Mouse (Mus musculus) lung, postnatal 0 days (tissue): ENCODE results near the gene Pcgf6. TPM values are rescaled to one million over a fixed set of nuclear protein-coding genes. Genes with fewer than 3 reads are reported as not detected.

Experiments used
- ATAC-seq: fragments of 200-750 bp; cut with Nextera tagmentation; 2 replicates; pipeline ENCODE4 v1.8.0; 2017; ENCODE audit warnings: moderate library complexity
- DNase-seq: peaks from one replicate; pipeline ENCODE4 v3.0.0-alpha.2; 2016; ENCODE audit warnings: low spot score
- H3K27ac ChIP-seq: fragments of 300-500 bp; sonication (generic); 2 replicates; pipeline ENCODE4 v1.5.1; 2014; ENCODE audit warnings: antibody characterized with exemption, mild to moderate bottlenecking, low read length, mixed read lengths
- H3K27me3 ChIP-seq: fragments of 300-500 bp; sonication (generic); replicated peaks from 2 replicates; pipeline ENCODE4 v1.6.1; 2014; ENCODE audit warnings: low read length, mixed read lengths; ENCODE audit not compliant: insufficient read depth
- H3K36me3 ChIP-seq: fragments of 300-500 bp; sonication (generic); 2 replicates; pipeline ENCODE4 v1.6.1; 2014; ENCODE audit warnings: low read length, mixed read lengths; ENCODE audit not compliant: insufficient read depth
- H3K4me1 ChIP-seq: fragments of 300-500 bp; sonication (generic); 2 replicates; pipeline ENCODE4 v1.6.1; 2014; ENCODE audit warnings: antibody characterized with exemption, low read depth, low read length, mixed read lengths; ENCODE audit not compliant: insufficient read depth
- H3K4me2 ChIP-seq: fragments of 300-500 bp; sonication (generic); replicated peaks from 2 replicates; pipeline ENCODE4 v1.6.1; 2014; ENCODE audit warnings: low read depth, mild to moderate bottlenecking, low read length, moderate library complexity, mixed read lengths
- H3K4me3 ChIP-seq: fragments of 300-500 bp; sonication (generic); 2 replicates; pipeline ENCODE4 v1.5.1; 2014; ENCODE audit warnings: low read depth, low read length
- H3K9ac ChIP-seq: fragments of 300-500 bp; sonication (generic); replicated peaks from 2 replicates; pipeline ENCODE4 v1.6.1; 2014; ENCODE audit warnings: low read depth, mild to moderate bottlenecking
- H3K9me3 ChIP-seq: fragments of 300-500 bp; sonication (generic); 2 replicates; pipeline ENCODE4 v1.6.1; 2016; ENCODE audit warnings: low read length, mixed read lengths
- CTCF ChIP-seq: IDR thresholded peaks from 2 replicates; pipeline ENCODE4 v1.5.1; 2016; ENCODE audit warnings: antibody characterized with exemption, mild to moderate bottlenecking
- EP300 ChIP-seq: IDR thresholded peaks from 2 replicates; pipeline ENCODE4 v1.6.1; 2016; ENCODE audit warnings: antibody characterized with exemption, mild to moderate bottlenecking, control low read depth
- WGBS: fragments of 180-500 bp; shearing (Covaris S2); extraction: QIAGEN DNeasy Blood & Tissue Kit; methylation state at CpG from one replicate; pipeline ENCODE4 v1.1.7; 2014; 5-methylcytosine and 5-hydroxymethylcytosine counted together
- polyA plus RNA-seq: library from polyadenylated mRNA; unstranded; fragments of >200 nt; fragmentation: Nextera tagmentation; extraction: Ambion mirVana; gene quantifications from 2 replicates; pipeline ENCODE4 v1.2.1, GENCODE M21; 2015

The Pcgf6 gene
- polyA plus RNA-seq, 1 experiment from 2014 or later: 6.8 TPM

DNA sequence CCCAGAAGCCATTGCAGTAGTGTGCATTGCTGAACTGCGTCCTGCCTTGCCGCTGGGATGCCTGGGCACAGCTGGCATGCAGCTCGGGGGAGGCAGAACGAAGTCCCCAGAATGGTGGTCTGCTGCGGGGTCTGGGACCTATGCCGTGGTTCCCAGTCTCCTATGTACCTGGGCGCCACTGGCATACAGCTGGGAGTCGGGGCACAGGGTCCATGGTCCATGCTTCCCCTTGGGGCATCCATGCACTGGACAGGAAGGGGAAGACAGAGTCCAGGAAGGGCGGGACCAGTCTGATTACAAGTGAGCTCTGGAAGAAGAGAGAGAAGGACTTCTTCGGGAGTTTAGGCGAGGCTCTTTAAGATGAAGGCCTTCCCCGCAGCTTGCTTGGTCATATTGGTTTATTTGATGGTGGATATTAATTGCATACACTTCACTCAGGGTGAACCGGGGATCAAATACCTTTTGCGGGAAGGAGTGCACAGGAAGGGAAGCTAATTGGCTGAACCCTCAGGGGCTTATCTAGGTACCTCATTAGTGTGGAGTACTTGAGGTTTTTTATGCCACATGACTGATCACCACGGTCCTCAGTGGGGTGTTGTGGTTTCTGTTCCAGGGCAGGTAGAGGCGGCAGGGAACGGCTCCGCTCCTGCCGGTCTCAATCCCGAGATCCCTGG lies 61.1 kb downstream of the Pcgf6 start:
- Histone ChIP-seq H3K9ac (no peak overlapping the region), H3K27me3 (no peaks in the 10 kb centered on the region), H3K27ac (0 out of 2 replicates have a peak overlapping the region, but pooled peaks have one; percentile 54), H3K4me1 (peaks cover 4% of the 10 kb centered on the region; the same call in 1 of the 2 replicates), H3K36me3 (no peaks in the 10 kb centered on the region), H3K9me3 (no peaks in the 10 kb centered on the region), H3K4me2 (no peak overlapping the region), H3K4me3 (no peak overlapping the region)
- 57% methylated on average over 20 of the region's 20 CpGs for WGBS
- ATAC-seq (no peak), DNase-seq (no peak)
- no peak for TF ChIP-seq EP300
- TF ChIP-seq CTCF: no peak

DNA sequence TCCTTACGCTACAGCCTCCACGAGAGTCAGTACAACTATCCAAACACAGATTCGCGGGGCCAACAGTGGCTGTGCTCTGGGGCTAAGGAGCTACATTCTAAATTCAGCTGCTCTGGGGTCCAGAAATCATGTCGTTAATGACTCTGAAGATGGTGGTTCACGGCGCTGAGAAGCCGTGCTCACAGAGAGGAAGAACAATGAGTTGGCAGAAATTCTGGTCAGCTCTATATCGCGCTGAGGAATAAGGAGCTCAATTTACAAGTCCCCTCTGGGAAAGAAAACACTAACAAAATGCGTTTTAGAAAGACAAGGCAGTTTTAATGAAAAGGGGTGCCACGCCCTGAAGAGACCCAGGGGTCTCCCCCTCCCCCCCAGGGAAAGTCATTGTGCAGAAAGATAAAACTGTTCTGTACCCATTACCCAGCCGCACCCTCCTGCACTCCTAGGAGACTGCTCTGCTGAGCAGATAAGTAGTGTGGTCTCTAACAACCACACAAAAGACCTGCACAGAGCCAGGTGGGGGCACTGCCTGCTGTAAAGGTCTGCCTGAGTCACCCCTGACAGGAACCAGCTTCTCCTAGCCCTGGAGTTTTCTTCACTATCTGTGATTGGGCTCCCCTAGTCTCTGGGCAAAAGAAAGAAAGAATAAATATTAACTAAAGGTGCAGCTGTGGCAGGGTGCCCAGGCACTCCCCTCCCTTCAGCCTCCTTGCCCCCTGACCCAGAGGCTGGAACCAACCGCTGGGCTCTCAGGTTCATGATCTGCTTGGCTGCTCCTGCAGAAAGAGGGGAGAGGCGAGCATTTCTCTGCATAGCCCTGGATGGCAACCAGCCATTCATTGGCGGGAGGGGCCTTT lies 62.2 kb downstream of the Pcgf6 start:
- Histone ChIP-seq H3K27ac (peak overlapping the region; percentile 55), H3K9ac (no peak overlapping the region), H3K4me3 (no peak overlapping the region), H3K4me1 (peaks cover 4% of the 10 kb centered on the region; the same call in 1 of the 2 replicates), H3K27me3 (no peaks in the 10 kb centered on the region), H3K9me3 (no peaks in the 10 kb centered on the region), H3K36me3 (no peaks in the 10 kb centered on the region), H3K4me2 (peak overlapping the region; percentile 20; the same call in 1 of the 2 replicates)
- TF ChIP-seq EP300: 0 out of 2 replicates have a peak, but pooled peaks have one; percentile 24
- TF ChIP-seq CTCF: no peak
- WGBS: 46% methylated on average over 16 of the region's 16 CpGs
- DNase-seq (peak; percentile 80), ATAC-seq (peak; percentile 68)

DNA sequence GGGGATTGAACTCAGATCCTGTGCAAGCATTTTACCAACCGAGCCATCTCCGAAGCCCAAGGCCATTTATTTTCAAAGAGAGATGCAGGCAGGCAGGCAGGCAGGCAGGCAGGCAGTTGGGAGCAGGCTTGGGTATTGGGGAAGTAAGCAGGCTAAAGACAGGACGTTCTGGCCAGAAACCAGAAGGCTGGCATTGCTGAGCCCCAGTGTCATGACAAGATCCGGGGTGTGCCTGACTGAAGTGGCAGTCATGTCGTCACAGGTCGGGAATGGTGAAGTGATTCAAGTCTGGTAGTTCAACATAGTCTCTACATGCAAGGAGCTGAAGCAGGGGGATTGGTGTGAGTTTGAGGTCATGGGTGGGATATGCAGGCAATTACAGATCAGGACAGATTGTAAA lies 63.1 kb downstream of the Pcgf6 start:
- Histone ChIP-seq H3K9ac (no peak overlapping the region), H3K36me3 (no peaks in the 10 kb centered on the region), H3K27ac (peak overlapping the region; percentile 55; the same call in 1 of the 2 replicates), H3K27me3 (no peaks in the 10 kb centered on the region), H3K4me1 (peaks cover 4% of the 10 kb centered on the region; the same call in 1 of the 2 replicates), H3K9me3 (no peaks in the 10 kb centered on the region), H3K4me2 (no peak overlapping the region), H3K4me3 (no peak overlapping the region)
- TF ChIP-seq EP300: peak; percentile 71
- no peak for TF ChIP-seq CTCF
- 55% methylated on average over 6 of the region's 6 CpGs for WGBS
- peak; percentile 37 for ATAC-seq
- DNase-seq: peak; percentile 82

DNA sequence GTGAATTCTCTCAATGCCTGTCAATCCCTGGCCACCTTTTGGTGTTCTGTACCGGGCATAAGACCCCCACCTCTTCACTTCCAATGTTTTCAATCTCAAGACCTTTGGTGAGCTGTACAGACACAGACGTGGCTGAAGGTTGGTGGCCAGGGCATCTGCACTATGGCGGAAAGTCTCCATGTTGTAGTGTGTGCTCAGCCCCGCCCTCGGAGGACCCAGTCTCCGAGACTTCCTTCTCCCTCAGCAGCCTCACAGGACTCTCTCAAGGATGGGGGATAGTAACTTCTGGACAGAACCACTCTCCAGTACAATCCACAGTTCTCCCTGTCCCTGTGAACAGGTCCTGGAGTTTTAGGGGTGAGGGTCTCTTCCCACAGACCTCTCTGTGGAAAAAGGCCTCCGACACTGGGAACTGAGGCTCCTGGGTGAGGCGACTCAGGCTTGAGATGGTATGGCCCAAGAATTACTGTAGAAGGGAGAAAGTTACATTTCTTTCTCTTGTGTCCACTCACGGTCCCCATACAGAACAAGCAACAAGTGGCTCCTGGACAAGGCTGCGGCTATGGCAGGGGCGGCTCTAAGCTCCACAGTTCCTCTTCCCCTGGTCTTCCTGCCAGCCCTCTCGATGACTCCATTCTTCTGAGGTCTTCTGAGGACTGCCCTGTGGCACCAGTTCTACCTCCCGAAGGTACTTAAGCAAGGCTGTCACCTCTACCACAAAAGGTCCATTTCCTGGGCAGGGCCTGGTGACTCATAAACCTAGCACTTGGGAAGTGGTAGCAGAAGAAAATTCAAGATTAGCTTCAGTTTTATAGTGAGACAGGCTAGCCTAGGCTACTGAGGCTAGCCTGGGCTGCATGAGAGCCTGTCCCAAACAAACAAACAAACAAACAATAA lies 65.7 kb downstream of the Pcgf6 start:
- no peak overlapping the region for H3K9ac ChIP-seq
- no peak overlapping the region for H3K4me3 ChIP-seq
- H3K4me2 ChIP-seq: no peak overlapping the region
- peak; percentile 45 for ATAC-seq
- H3K27me3 ChIP-seq: no peaks in the 10 kb centered on the region
- TF ChIP-seq EP300 (0 out of 2 replicates have a peak, but pooled peaks have one; percentile 29), CTCF (no peak)
- peak overlapping the region; percentile 44 for H3K27ac ChIP-seq
- 59% methylated on average over 13 of the region's 13 CpGs for WGBS
- peak; percentile 81 for DNase-seq
- H3K36me3 ChIP-seq: no peaks in the 10 kb centered on the region
- H3K9me3 ChIP-seq: no peaks in the 10 kb centered on the region
- H3K4me1 ChIP-seq: peaks cover 9% of the 10 kb centered on the region; the same call in 1 of the 2 replicates

DNA sequence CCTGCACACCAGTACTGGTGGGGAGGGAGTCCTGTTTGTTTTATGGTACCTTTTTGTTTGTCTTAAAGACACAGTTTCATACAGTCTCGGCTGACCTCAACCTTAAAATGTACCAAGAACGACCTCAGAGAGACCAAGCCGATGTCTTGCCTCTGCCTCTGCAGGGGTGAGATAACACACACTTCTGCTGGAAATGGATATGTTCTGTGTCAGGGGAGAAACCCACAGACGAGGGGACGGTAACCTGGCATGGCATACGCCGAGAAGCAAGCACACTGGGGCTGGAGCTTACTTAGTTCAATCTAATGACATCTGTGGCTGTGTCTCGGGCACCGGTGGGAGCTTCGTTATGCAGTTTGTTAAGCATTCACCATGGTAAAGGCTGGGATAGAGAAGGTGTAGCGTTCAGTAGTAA lies 66.7 kb downstream of the Pcgf6 start:
- ATAC-seq (no peak), DNase-seq (no peak)
- Histone ChIP-seq H3K9ac (no peak overlapping the region), H3K36me3 (no peaks in the 10 kb centered on the region), H3K4me3 (no peak overlapping the region), H3K4me2 (no peak overlapping the region), H3K4me1 (peaks cover 9% of the 10 kb centered on the region; the same call in 1 of the 2 replicates), H3K9me3 (no peaks in the 10 kb centered on the region), H3K27me3 (no peaks in the 10 kb centered on the region), H3K27ac (peak overlapping the region; percentile 73)
- 41% methylated on average over 11 of the region's 11 CpGs for WGBS
- TF ChIP-seq CTCF (no peak), EP300 (no peak)

Other genes starting within 250 kb of the Pcgf6 start
- 0.04 and 0.08 TPM in 2 replicates for gene Ina, start 36.2 kb downstream of the Pcgf6 start, polyA plus RNA-seq
- 45.3 and 45.5 TPM in 2 replicates for gene Nt5c2, start 35.8 kb downstream of the Pcgf6 start, polyA plus RNA-seq
- 2.1 and 2.3 TPM in 2 replicates for gene Taf5, start 16.8 kb upstream of the Pcgf6 start, polyA plus RNA-seq
- gene Usmg5, start 39.7 kb upstream of the Pcgf6 start, polyA plus RNA-seq: 1,028 and 1,084 TPM in 2 replicates
- gene Pdcd11, start 39.9 kb upstream of the Pcgf6 start, polyA plus RNA-seq: 4.6 and 5.0 TPM in 2 replicates
- gene Calhm2, start 87.4 kb upstream of the Pcgf6 start, polyA plus RNA-seq: 7.6 and 8.1 TPM in 2 replicates
- gene Calhm1, start 93.3 kb upstream of the Pcgf6 start, polyA plus RNA-seq: not detected in 2 replicates
- not detected in 2 replicates for gene Calhm3, start 106.9 kb upstream of the Pcgf6 start, polyA plus RNA-seq
- 1.5 and 2.2 TPM in 2 replicates for gene Neurl1a, start 127.9 kb upstream of the Pcgf6 start, polyA plus RNA-seq